Mouse (Mus musculus) embryonic fibroblast, embryonic 13.5 days (primary cell): ENCODE measurements at regions not wholly inside any gene's neighbourhood (a gene's known extent, or its start where the extent isn't known, plus 50 kb on each side); places are given as distances from the start of the nearest gene placed in this dataset.

Experiments
- CTCF ChIP-seq: IDR thresholded peaks from 2 replicates; pipeline ENCODE4 v1.5.1; 2011; ENCODE audit warnings: mild to moderate bottlenecking, control low read depth, low read length, moderate library complexity, borderline replicate concordance; ENCODE audit not compliant: insufficient read depth
- POLR2A ChIP-seq: IDR thresholded peaks from 2 replicates; pipeline ENCODE4 v1.6.1; 2011; ENCODE audit warnings: low read depth, mild to moderate bottlenecking, control low read depth, low read length, moderate library complexity

DNA sequence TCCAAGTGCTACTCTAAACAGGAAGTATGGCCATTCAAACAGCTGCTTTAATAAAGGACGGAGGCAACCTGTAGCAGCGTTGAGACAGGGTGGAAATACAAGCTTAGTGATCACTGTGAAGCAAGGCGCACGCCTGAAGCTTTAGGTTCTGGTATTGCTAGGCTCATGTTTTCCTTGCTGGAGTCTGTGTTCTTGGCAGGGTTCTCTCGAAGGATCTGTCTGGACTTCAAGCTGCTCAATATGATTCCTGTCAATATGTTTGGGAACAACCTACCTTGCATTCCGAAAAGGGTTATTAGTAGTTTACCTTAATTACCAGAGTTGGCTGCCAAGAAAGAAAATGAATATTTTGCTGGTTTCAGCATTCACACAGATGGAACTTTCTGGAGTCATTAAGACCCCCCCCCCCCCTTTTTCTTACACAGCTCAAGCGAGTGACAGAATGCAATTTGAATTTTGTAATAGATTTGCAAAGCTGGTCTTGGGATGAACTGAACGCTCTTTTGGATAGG is 145.1 kb upstream of the Tmpo start:
- TF ChIP-seq CTCF (no peak), POLR2A (no peak)
